Mouse (Mus musculus): ENCODE data around the gene Gbp5. TPM values are rescaled to one million over a fixed set of nuclear protein-coding genes. Genes with fewer than 3 reads are reported as not detected.

Gbp5 gene
- polyA plus RNA-seq (2015; fragmentation: Nextera tagmentation; extraction: Ambion mirVana): 0.09 TPM in 2 replicates

- Histone ChIP-seq H3K27ac (replicated peaks) (no peak within 1 kb of the TSS), H3K36me3 (no peaks in the 10 kb centered on the region), H3K27me3 (replicated peaks) (no peaks in the 10 kb centered on the region; the same call in 1 of the 2 replicates), H3K9me3 (no peaks in the 10 kb centered on the region), H3K4me1 (peaks cover 9% of the 10 kb centered on the region), H3K9ac (no peak within 1 kb of the TSS), H3K4me3 (no peak within 1 kb of the TSS), H3K4me2 (peak within 1 kb of the TSS; percentile 1; the same call in 1 of the 2 replicates)
- ATAC-seq (ENCODE audit: extremely low read depth, insufficient number of reproducible peaks, low FRiP score, low TSS enrichment): no peak; the same call in 1 of the 2 replicates
- WGBS: 45% methylated on average over 6 of the region's 6 CpGs
Observed at GRCm38 (mm10) chr3:142493536-142494061, at the start of gene Gbp5. Gene Gbp5, plus strand, starts transcription at chr3:142493978.

GRCm38 (mm10) chr3:142454198-142454597 is 39.6 kb upstream of the Gbp5 start:
- H3K4me1 ChIP-seq: peaks cover 17% of the 10 kb centered on the region
- no peak for ATAC-seq (ENCODE audit: extremely low read depth, insufficient number of reproducible peaks, low FRiP score, low TSS enrichment)
- H3K9ac ChIP-seq: no peak overlapping the region
- no peak overlapping the region for H3K4me2 ChIP-seq
- H3K27me3 ChIP-seq (replicated peaks): no peaks in the 10 kb centered on the region
- WGBS: 70% methylated on average over 7 of the region's 7 CpGs
- H3K4me3 ChIP-seq: no peak overlapping the region
- H3K27ac ChIP-seq (replicated peaks): no peak overlapping the region
- no peaks in the 10 kb centered on the region for H3K9me3 ChIP-seq
- no peaks in the 10 kb centered on the region for H3K36me3 ChIP-seq

- Histone ChIP-seq H3K4me3 (no peak overlapping the region), H3K9ac (no peak overlapping the region), H3K27me3 (replicated peaks) (no peaks in the 10 kb centered on the region), H3K4me1 (peaks cover 4% of the 10 kb centered on the region; the same call in 1 of the 2 replicates), H3K4me2 (no peak overlapping the region), H3K9me3 (no peaks in the 10 kb centered on the region), H3K27ac (replicated peaks) (no peak overlapping the region), H3K36me3 (no peaks in the 10 kb centered on the region)
- WGBS: 54% methylated on average over 7 of the region's 7 CpGs
- no peak for ATAC-seq (ENCODE audit: extremely low read depth, insufficient number of reproducible peaks, low FRiP score, low TSS enrichment)
Observed at GRCm38 (mm10) chr3:142459241-142459640, 34.5 kb upstream of the Gbp5 start.

GRCm38 (mm10) chr3:142462764-142463751 is 30.7 kb upstream of the Gbp5 start:
- Histone ChIP-seq H3K9me3 (no peaks in the 10 kb centered on the region), H3K4me2 (no peak overlapping the region), H3K4me1 (peaks cover 4% of the 10 kb centered on the region; the same call in 1 of the 2 replicates), H3K27ac (replicated peaks) (no peak overlapping the region), H3K27me3 (replicated peaks) (no peaks in the 10 kb centered on the region), H3K4me3 (no peak overlapping the region), H3K36me3 (no peaks in the 10 kb centered on the region), H3K9ac (no peak overlapping the region)
- 78% methylated on average over 25 of the region's 25 CpGs for WGBS
- no peak for ATAC-seq (ENCODE audit: extremely low read depth, insufficient number of reproducible peaks, low FRiP score, low TSS enrichment)

GRCm38 (mm10) chr3:142474349-142474983 is 19.3 kb upstream of the Gbp5 start:
- Histone ChIP-seq H3K4me1 (no peaks in the 10 kb centered on the region), H3K9me3 (no peaks in the 10 kb centered on the region), H3K4me3 (peak overlapping the region; percentile 36), H3K36me3 (no peaks in the 10 kb centered on the region), H3K27me3 (replicated peaks) (no peaks in the 10 kb centered on the region), H3K4me2 (peak overlapping the region; percentile 66), H3K9ac (peak overlapping the region; percentile 42; the same call in 1 of the 2 replicates), H3K27ac (replicated peaks) (no peak overlapping the region)
- WGBS: 19% methylated on average over 11 of the region's 11 CpGs
- no peak for ATAC-seq (ENCODE audit: extremely low read depth, insufficient number of reproducible peaks, low FRiP score, low TSS enrichment)

- H3K4me3 ChIP-seq: no peak overlapping the region
- peaks cover 8% of the 10 kb centered on the region; the same call in 1 of the 2 replicates for H3K9me3 ChIP-seq
- no peak overlapping the region for H3K9ac ChIP-seq
- no peak overlapping the region for H3K27ac ChIP-seq (replicated peaks)
- WGBS: 22% methylated on average over 4 of the region's 4 CpGs
- ATAC-seq (ENCODE audit: extremely low read depth, insufficient number of reproducible peaks, low FRiP score, low TSS enrichment): no peak
- H3K4me2 ChIP-seq: peak overlapping the region; percentile 38
- no peaks in the 10 kb centered on the region for H3K4me1 ChIP-seq
- H3K36me3 ChIP-seq: no peaks in the 10 kb centered on the region
- H3K27me3 ChIP-seq (replicated peaks): no peaks in the 10 kb centered on the region
Observed at GRCm38 (mm10) chr3:142475913-142476312, 17.9 kb upstream of the Gbp5 start.

GRCm38 (mm10) chr3:142477866-142478265 is 15.9 kb upstream of the Gbp5 start:
- no peak overlapping the region for H3K4me3 ChIP-seq
- H3K27ac ChIP-seq (replicated peaks): no peak overlapping the region
- no peaks in the 10 kb centered on the region for H3K36me3 ChIP-seq
- peaks cover 8% of the 10 kb centered on the region; the same call in 1 of the 2 replicates for H3K9me3 ChIP-seq
- no peaks in the 10 kb centered on the region for H3K27me3 ChIP-seq (replicated peaks)
- H3K4me2 ChIP-seq: no peak overlapping the region
- WGBS: 70% methylated on average over 5 of the region's 5 CpGs
- no peak for ATAC-seq (ENCODE audit: extremely low read depth, insufficient number of reproducible peaks, low FRiP score, low TSS enrichment)
- H3K4me1 ChIP-seq: no peaks in the 10 kb centered on the region
- H3K9ac ChIP-seq: no peak overlapping the region

- H3K4me2 ChIP-seq: no peak overlapping the region
- no peak for ATAC-seq (ENCODE audit: extremely low read depth, insufficient number of reproducible peaks, low FRiP score, low TSS enrichment)
- no peak overlapping the region for H3K9ac ChIP-seq
- H3K27me3 ChIP-seq (replicated peaks): no peaks in the 10 kb centered on the region
- H3K27ac ChIP-seq (replicated peaks): no peak overlapping the region
- H3K4me3 ChIP-seq: no peak overlapping the region
- WGBS: 84% methylated on average over 1 of the region's 1 CpGs
- H3K36me3 ChIP-seq: no peaks in the 10 kb centered on the region
- H3K9me3 ChIP-seq: peaks cover 8% of the 10 kb centered on the region; the same call in 1 of the 2 replicates
- H3K4me1 ChIP-seq: no peaks in the 10 kb centered on the region
Observed at GRCm38 (mm10) chr3:142478360-142478759, 15.4 kb upstream of the Gbp5 start.

GRCm38 (mm10) chr3:142490465-142490864 is 3.3 kb upstream of the Gbp5 start:
- no peaks in the 10 kb centered on the region for H3K36me3 ChIP-seq
- ATAC-seq (ENCODE audit: extremely low read depth, insufficient number of reproducible peaks, low FRiP score, low TSS enrichment): no peak
- H3K4me3 ChIP-seq: no peak overlapping the region
- H3K4me2 ChIP-seq: no peak overlapping the region
- H3K4me1 ChIP-seq: peaks cover 4% of the 10 kb centered on the region; the same call in 1 of the 2 replicates
- H3K27ac ChIP-seq (replicated peaks): no peak overlapping the region
- no peak overlapping the region for H3K9ac ChIP-seq
- H3K9me3 ChIP-seq: no peaks in the 10 kb centered on the region
- H3K27me3 ChIP-seq (replicated peaks): no peaks in the 10 kb centered on the region; the same call in 1 of the 2 replicates
- 40% methylated on average over 1 of the region's 1 CpGs for WGBS

- Histone ChIP-seq H3K4me1 (peaks cover 9% of the 10 kb centered on the region), H3K4me3 (no peak overlapping the region), H3K27ac (replicated peaks) (no peak overlapping the region), H3K27me3 (replicated peaks) (no peaks in the 10 kb centered on the region; the same call in 1 of the 2 replicates), H3K4me2 (no peak overlapping the region), H3K9ac (no peak overlapping the region), H3K36me3 (no peaks in the 10 kb centered on the region), H3K9me3 (no peaks in the 10 kb centered on the region)
- no peak for ATAC-seq (ENCODE audit: extremely low read depth, insufficient number of reproducible peaks, low FRiP score, low TSS enrichment)
- WGBS: 77% methylated on average over 5 of the region's 5 CpGs
Observed at GRCm38 (mm10) chr3:142495146-142495655, 1.4 kb downstream of the Gbp5 start.

All from heart, embryonic 13.5 days (tissue).